Mouse (Mus musculus): ENCODE measurements around the gene Adarb1.

DNA sequence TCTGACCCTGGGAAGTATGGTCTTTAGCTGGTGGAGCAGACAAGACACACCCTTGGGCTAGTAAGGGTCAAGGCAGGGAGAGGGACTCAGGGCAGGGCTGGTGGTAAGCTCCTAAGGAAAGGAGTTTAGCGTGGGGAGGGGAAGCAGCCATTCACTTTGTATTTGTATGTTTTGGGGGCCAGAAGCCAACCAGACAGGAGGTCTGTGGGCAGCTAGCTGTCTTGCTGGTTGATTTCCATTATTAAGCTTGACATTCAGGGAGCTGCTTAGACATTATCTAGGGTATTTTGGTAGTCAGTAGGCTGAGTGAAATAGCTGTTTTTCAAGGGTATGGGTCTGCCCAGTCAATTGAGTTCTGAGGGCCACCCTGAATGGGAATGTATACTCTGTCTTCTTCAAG is 20.0 kb upstream of the Adarb1 start:
- no peak for TF ChIP-seq CTCF (IDR thresholded peaks at IDR 0.05; ENCODE audit: borderline replicate concordance, control insufficient read depth, extremely low read depth, insufficient read depth, low read length, poor library complexity)
- TF ChIP-seq POLR2A (IDR thresholded peaks at IDR 0.05; ENCODE audit: control insufficient read depth, extremely low read depth, insufficient read depth, low read length, poor library complexity) = no peak
